Mouse (Mus musculus) liver, embryonic 16.5 days (tissue): ENCODE data around the gene Rnf213. TPM values are rescaled to one million over a fixed set of nuclear protein-coding genes. Genes with fewer than 3 reads are reported as not detected.

Source experiments
- ATAC-seq: fragments of 200-750 bp; cut with Nextera tagmentation; 2 replicates; pipeline ENCODE4 v1.8.0; 2017; ENCODE audit warnings: low read depth, mild to moderate bottlenecking, moderate number of reproducible peaks, moderate library complexity
- H3K27ac ChIP-seq: fragments of 300-500 bp; sonication (generic); 2 replicates; pipeline ENCODE4 v1.5.1; 2014; ENCODE audit warnings: mild to moderate bottlenecking, low read length
- H3K27me3 ChIP-seq: fragments of 300-500 bp; sonication (generic); 2 replicates; pipeline ENCODE4 v1.6.1; 2014; ENCODE audit warnings: low read depth, low read length, mixed read lengths; ENCODE audit not compliant: control insufficient read depth, insufficient read depth
- H3K36me3 ChIP-seq: fragments of 300-500 bp; sonication (generic); 2 replicates; pipeline ENCODE4 v1.6.1; 2014; ENCODE audit warnings: mild to moderate bottlenecking; ENCODE audit not compliant: control insufficient read depth, insufficient read depth
- H3K4me1 ChIP-seq: fragments of 300-500 bp; sonication (generic); 2 replicates; pipeline ENCODE4 v1.6.1; 2014; ENCODE audit warnings: low read depth, low read length, mixed read lengths; ENCODE audit not compliant: control insufficient read depth
- H3K4me2 ChIP-seq: fragments of 300-500 bp; sonication (generic); 2 replicates; pipeline ENCODE4 v1.6.1; 2014; ENCODE audit warnings: low read depth, low read length, mixed read lengths
- H3K4me3 ChIP-seq: fragments of 300-500 bp; sonication (generic); 2 replicates; pipeline ENCODE4 v1.5.1; 2014; ENCODE audit warnings: low read depth, mild to moderate bottlenecking, low read length
- H3K9ac ChIP-seq: fragments of 300-500 bp; sonication (generic); 2 replicates; pipeline ENCODE4 v1.6.1; 2014; ENCODE audit warnings: low read depth, low read length
- H3K9me3 ChIP-seq: fragments of 300-500 bp; sonication (generic); replicated peaks from 2 replicates; pipeline ENCODE4 v1.6.1; 2016; ENCODE audit warnings: low read length; ENCODE audit not compliant: control insufficient read depth
- WGBS: fragments of 180-500 bp; shearing (Covaris S2); extraction: QIAGEN DNeasy Blood & Tissue Kit; methylation state at CpG from one replicate; pipeline ENCODE4 v1.1.7; 2014; ENCODE audit not compliant: insufficient replicate concordance; 5-methylcytosine and 5-hydroxymethylcytosine counted together
- polyA plus RNA-seq: library from polyadenylated mRNA; unstranded; fragments of >200 nt; fragmentation: Nextera tagmentation; extraction: Ambion mirVana; gene quantifications from 2 replicates; pipeline ENCODE4 v1.2.1, GENCODE M21; 2015

The Rnf213 gene
- polyA plus RNA-seq, 1 experiment from 2014 or later, result 3.3 TPM

DNA sequence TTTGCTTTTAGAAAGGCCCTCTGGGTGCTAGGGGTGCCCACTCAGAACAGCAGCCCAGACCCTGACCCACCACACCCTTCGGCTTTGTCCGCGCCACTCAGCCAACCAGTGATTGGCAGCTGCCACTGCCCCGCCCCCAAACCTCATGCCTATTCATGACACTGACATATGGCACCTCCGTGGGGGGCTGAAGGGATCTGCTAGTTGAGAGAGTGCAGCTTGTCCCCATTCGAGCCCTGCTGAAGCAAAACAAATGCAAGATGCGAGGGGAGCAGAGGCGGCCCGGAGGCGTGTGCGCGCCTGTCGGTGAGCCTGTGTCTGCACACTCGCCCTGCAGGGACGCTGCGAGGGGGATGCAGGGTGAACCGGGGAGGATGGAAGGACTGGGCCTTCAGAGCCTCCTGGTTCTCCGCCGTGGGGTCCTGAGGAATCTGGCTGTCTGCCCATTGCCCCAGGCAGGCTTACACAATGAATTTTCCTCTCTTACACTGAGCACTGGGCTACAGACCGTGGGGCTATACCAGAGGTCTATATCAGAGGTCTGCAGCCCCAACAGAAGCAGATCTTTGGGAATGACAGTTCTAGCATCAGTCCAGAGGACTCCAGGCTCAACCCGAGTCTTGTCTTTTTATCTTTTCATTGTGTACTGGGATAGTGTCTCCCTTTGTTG, 122.2 kb downstream of the Rnf213 start:
- H3K36me3 ChIP-seq, result no peaks in the 10 kb centered on the region
- no peak overlapping the region; the same call in 1 of the 2 replicates for H3K4me2 ChIP-seq
- H3K9ac ChIP-seq, result no peak overlapping the region
- no peaks in the 10 kb centered on the region for H3K4me1 ChIP-seq
- no peak overlapping the region for H3K27ac ChIP-seq
- H3K27me3 ChIP-seq, result peaks cover 12% of the 10 kb centered on the region
- no peak overlapping the region for H3K4me3 ChIP-seq
- no peaks in the 10 kb centered on the region for H3K9me3 ChIP-seq
- ATAC-seq, result no peak
- 9% methylated on average over 21 of the region's 21 CpGs for WGBS

DNA sequence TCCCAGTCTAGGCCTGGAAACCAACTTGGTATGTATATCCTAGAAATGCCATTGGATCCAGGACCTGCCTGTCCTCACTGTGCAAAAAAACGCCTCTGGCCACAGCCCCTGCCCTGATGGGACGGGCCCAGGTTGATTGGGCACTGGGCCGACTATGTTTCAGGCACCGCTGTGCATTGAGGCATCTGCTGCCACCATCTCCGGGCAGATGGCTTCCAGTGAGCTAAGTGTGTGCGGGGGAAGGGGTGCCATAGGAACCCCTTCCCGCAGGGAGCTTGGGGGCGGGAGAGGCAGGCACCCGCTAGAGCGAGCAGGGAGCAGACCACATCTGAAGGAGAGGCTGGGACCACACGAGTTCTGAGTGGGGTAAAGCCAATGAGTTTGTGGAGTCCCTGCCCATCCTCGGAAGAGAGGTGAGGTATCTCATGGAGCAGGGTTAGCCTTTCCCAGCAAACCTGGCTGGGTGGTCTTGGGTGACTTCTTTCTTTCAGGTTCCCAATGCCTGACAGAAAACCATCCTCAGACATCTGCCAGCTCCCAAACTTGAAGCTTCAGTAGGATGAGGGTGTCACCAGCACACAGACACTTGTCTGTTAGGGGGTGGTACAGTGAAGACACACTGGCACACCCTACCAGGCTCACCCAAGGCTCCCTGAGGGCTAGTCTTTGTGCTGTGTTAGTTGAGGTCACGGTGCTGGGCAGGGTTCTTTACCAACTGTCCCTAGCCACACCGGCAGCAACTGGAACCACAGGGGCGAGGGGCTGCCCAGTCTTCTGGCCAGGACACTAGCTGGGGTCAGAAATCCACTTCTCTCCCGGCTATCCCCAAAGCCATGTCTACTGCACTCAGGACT, 123.2 kb downstream of the Rnf213 start:
- H3K27me3 ChIP-seq, result peaks cover 12% of the 10 kb centered on the region
- H3K4me3 ChIP-seq, result no peak overlapping the region
- no peak overlapping the region for H3K9ac ChIP-seq
- H3K4me2 ChIP-seq, result no peak overlapping the region
- H3K9me3 ChIP-seq, result no peaks in the 10 kb centered on the region
- no peak for ATAC-seq
- H3K4me1 ChIP-seq, result no peaks in the 10 kb centered on the region
- WGBS, result 60% methylated on average over 16 of the region's 16 CpGs
- H3K27ac ChIP-seq, result no peak overlapping the region
- no peaks in the 10 kb centered on the region for H3K36me3 ChIP-seq

DNA sequence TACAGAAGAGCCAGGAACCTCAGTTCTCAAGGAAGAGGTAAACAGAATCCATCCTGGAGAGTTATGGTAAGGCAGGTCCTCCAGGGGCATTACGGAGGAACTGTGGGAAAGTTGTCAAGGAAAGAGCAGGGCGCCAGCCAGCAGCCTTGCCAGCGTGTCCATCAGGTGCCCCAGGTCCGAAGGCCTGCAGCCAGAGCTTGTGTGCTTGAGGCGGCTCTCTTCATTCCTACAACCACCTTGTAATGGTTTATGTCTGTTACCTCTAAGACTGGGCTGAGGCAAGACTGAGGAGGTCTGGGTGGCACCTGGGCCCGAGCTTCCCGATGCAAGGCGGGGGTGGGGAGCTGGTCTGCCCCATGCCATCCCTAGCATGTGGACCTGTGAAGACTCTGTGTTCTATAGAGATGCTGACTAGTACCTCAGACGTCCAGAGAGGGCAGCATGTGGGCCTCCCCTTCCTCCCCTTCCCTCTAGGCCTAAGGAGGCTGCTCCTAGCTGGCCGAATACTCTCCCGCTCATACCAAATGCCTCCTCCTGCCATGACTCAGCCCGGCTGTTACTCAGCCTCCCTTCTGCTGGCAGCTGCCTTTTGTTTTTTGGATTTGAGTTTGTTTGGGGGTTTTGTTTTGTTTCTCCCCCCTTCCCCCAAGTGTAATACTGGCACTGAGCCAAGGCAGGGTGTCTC, 123.9 kb downstream of the Rnf213 start:
- WGBS, result 49% methylated on average over 12 of the region's 12 CpGs
- Histone ChIP-seq H3K27ac (no peak overlapping the region), H3K4me1 (no peaks in the 10 kb centered on the region), H3K9ac (no peak overlapping the region), H3K27me3 (peaks cover 12% of the 10 kb centered on the region), H3K36me3 (no peaks in the 10 kb centered on the region), H3K4me3 (no peak overlapping the region), H3K9me3 (no peaks in the 10 kb centered on the region), H3K4me2 (no peak overlapping the region)
- ATAC-seq, result no peak

DNA sequence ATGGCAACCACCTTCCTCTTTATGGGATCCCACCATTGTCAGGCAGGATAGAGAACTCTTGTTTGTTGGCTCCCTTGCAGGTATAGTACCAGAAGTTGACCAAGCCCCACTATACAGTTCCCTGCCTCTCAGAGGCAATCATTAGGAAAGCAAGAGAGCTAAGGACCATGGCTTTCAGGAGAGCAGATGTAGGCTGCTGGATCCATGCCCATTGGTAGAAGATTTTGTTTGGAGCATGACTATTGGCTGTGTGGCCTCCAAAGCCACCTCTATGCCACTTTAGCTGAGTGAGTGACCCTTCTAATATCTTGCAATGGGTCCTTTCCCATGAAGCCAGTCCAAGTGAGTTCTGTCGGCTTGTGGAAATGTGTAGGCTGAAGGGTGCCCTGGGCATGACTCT, 126.5 kb downstream of the Rnf213 start:
- H3K27me3 ChIP-seq, result peaks cover 9% of the 10 kb centered on the region
- no peak overlapping the region for H3K27ac ChIP-seq
- H3K9ac ChIP-seq, result no peak overlapping the region
- H3K4me3 ChIP-seq, result no peak overlapping the region
- 75% methylated on average over 1 of the region's 1 CpGs for WGBS
- no peaks in the 10 kb centered on the region for H3K9me3 ChIP-seq
- no peaks in the 10 kb centered on the region for H3K36me3 ChIP-seq
- H3K4me1 ChIP-seq, result no peaks in the 10 kb centered on the region
- H3K4me2 ChIP-seq, result no peak overlapping the region
- no peak for ATAC-seq

DNA sequence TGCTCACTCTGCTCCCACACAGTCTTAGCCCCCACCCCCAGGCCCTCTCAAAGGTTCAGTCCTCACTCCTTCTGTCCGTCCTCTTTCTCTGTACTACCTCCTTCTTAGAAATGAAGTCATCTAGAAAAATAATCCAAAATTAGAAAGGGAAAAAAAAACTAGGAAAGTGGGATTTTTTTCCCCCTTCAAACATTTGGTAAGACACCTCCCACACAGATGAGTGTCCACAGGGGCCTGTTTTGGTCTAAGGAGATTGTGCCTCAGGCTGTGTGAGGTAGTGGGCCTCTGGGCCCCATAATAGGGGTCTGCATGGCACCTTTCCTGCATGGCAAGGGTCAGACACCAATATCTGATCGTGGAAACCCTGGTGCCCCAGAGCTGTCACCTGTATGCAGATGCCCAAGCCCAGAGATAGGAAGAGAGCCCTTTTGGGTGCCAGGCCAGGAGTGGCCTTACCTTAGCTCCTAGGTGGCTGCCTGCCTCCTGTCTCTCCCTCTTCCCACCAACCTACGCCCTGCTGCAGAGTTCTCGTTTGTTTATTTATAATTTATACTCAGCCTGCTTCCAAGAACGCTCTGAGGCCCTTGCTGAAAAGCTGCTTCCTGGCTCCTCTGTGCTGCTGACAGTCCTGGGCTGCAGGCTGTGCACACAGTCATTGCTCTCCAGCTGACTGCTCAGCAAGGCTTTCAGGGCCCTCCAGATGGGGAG, 127.3 kb downstream of the Rnf213 start:
- no peaks in the 10 kb centered on the region for H3K36me3 ChIP-seq
- H3K4me2 ChIP-seq, result no peak overlapping the region
- ATAC-seq, result no peak
- peaks cover 3% of the 10 kb centered on the region; the same call in 1 of the 2 replicates for H3K27me3 ChIP-seq
- H3K9ac ChIP-seq, result no peak overlapping the region
- 48% methylated on average over 5 of the region's 5 CpGs for WGBS
- H3K4me3 ChIP-seq, result no peak overlapping the region
- no peaks in the 10 kb centered on the region for H3K9me3 ChIP-seq
- no peak overlapping the region for H3K27ac ChIP-seq
- H3K4me1 ChIP-seq, result peaks cover 3% of the 10 kb centered on the region

DNA sequence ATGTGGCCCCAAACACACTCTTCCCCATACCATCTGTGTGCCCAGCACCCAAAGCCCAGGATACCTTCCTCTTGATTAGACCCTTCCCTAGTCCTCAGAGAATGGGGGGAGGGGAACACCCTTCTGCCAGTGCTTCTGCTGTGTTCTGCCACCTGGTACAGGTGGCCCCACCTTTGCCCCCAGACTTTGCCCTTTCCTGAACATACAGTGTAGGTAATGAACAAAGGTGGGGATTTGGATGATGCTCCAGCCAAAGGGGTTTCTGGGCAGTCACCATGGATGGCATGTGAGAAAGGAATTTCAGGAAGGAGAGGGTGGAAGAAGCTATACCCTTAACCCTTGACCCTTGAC, 127.8 kb downstream of the Rnf213 start:
- no peak overlapping the region for H3K27ac ChIP-seq
- H3K4me3 ChIP-seq, result no peak overlapping the region
- H3K9ac ChIP-seq, result no peak overlapping the region
- no peaks in the 10 kb centered on the region; the same call in 1 of the 2 replicates for H3K27me3 ChIP-seq
- no peaks in the 10 kb centered on the region for H3K36me3 ChIP-seq
- ATAC-seq, result no peak
- H3K9me3 ChIP-seq, result no peaks in the 10 kb centered on the region
- no peak overlapping the region for H3K4me2 ChIP-seq
- peaks cover 3% of the 10 kb centered on the region for H3K4me1 ChIP-seq

DNA sequence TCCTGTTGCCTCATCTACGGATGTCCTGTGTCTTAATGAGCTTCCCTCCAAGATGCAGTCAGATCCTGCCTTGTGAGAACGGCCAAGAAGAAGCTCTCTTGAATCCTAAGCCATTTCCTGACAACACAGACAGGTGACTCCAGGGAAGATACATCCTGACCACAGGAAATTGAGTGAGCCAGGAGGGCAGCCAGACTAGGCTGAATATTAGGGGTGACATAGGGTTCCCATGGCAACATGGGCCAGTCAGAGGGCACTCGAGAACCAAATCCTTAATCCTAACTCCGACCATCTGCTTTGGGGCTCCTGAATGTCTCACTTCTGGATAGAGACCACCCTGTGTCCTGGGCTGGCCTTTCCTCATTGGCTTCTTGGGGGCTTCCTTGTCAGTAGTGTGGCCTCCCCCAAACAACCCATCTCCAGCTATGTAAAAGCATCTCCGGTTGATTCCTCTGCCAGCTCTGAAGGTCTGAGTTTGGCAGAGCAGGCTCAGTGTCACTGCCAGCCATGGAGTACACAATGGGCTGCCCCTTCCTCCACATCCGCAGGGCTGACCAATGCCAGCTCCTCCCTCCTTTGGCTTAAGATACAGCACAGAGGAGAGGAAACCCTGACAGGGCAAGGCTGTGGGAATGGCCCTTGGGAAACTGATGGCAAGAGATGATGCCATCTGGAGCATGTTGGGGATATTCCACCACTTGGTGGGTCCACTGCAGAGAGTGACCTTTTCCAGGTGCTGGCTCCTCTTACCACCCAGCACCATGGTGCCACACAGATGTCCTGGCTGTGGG, 129.2 kb downstream of the Rnf213 start:
- Histone ChIP-seq H3K4me2 (no peak overlapping the region), H3K9me3 (no peaks in the 10 kb centered on the region), H3K4me3 (no peak overlapping the region), H3K36me3 (no peaks in the 10 kb centered on the region), H3K27ac (no peak overlapping the region), H3K9ac (no peak overlapping the region), H3K27me3 (no peaks in the 10 kb centered on the region), H3K4me1 (peaks cover 3% of the 10 kb centered on the region)
- WGBS, result 56% methylated on average over 6 of the region's 6 CpGs
- no peak for ATAC-seq

DNA sequence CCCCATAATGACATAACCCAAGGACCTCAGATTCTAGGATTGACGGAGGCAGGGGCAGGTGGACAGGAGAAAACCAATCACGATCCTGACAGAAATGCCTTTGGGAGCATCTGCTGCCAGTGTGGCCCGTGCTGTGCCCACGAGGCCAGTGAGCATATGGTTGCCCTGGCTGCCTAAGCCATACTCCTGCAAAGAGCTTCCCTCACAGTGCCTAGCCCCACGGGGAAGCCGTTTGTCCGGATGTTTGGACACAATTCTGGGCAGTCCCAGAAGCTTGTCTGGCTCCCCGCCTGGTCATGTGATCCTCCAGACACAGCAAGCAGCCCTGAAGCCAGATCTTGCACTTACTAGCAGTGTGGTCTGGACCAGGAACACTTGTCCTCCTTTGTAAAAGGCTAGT, 129.9 kb downstream of the Rnf213 start:
- no peak for ATAC-seq
- no peak overlapping the region for H3K4me2 ChIP-seq
- WGBS, result 61% methylated on average over 8 of the region's 8 CpGs

More for the DNA sequence above, 129.9 kb downstream of the Rnf213 start:
- no peak overlapping the region for H3K4me3 ChIP-seq
- no peaks in the 10 kb centered on the region for H3K9me3 ChIP-seq
- H3K27me3 ChIP-seq, result no peaks in the 10 kb centered on the region
- no peak overlapping the region for H3K27ac ChIP-seq
- H3K9ac ChIP-seq, result no peak overlapping the region
- H3K4me1 ChIP-seq, result peaks cover 3% of the 10 kb centered on the region
- no peaks in the 10 kb centered on the region for H3K36me3 ChIP-seq
